Mouse (Mus musculus) heart, postnatal 0 days (tissue): ENCODE measurements around the gene Hip1r. TPM values are rescaled to one million over a fixed set of nuclear protein-coding genes. Genes with fewer than 3 reads are reported as not detected.

Experiments used
- ATAC-seq: fragments of 200-750 bp; cut with Nextera tagmentation; 2 replicates; pipeline ENCODE4 v1.8.0; 2017; ENCODE audit warnings: low read depth, moderate number of reproducible peaks, moderate library complexity; ENCODE audit not compliant: insufficient read depth
- DNase-seq: peaks from one replicate; pipeline ENCODE4 v3.0.0-alpha.2; 2016; ENCODE audit warnings: low spot score
- H3K27ac ChIP-seq: fragments of 300-500 bp; sonication (generic); 2 replicates; pipeline ENCODE4 v1.5.1; 2014; ENCODE audit warnings: low read depth, mild to moderate bottlenecking
- H3K27me3 ChIP-seq: fragments of 300-500 bp; sonication (generic); 2 replicates; pipeline ENCODE4 v1.6.1; 2014; ENCODE audit warnings: low read length, mixed read lengths; ENCODE audit not compliant: control insufficient read depth, insufficient read depth
- H3K36me3 ChIP-seq: fragments of 300-500 bp; sonication (generic); replicated peaks from 2 replicates; pipeline ENCODE4 v1.6.1; 2014; ENCODE audit warnings: low read length, mixed read lengths; ENCODE audit not compliant: control insufficient read depth, insufficient read depth
- H3K4me1 ChIP-seq: fragments of 300-500 bp; sonication (generic); 2 replicates; pipeline ENCODE4 v1.6.1; 2014; ENCODE audit warnings: antibody characterized with exemption; ENCODE audit not compliant: control insufficient read depth, insufficient read depth
- H3K4me2 ChIP-seq: fragments of 300-500 bp; sonication (generic); 2 replicates; pipeline ENCODE4 v1.6.1; 2014; ENCODE audit warnings: low read depth, mild to moderate bottlenecking, low read length, moderate library complexity
- H3K4me3 ChIP-seq: fragments of 300-500 bp; sonication (generic); 2 replicates; pipeline ENCODE4 v1.5.1; 2014; ENCODE audit warnings: low read depth, low read length
- H3K9ac ChIP-seq: fragments of 300-500 bp; sonication (generic); replicated peaks from 2 replicates; pipeline ENCODE4 v1.6.1; 2014; ENCODE audit warnings: low read depth, low read length, mixed read lengths
- H3K9me3 ChIP-seq: fragments of 300-500 bp; sonication (generic); replicated peaks from 2 replicates; pipeline ENCODE4 v1.6.1; 2016; ENCODE audit warnings: low read length; ENCODE audit not compliant: control insufficient read depth
- CTCF ChIP-seq: IDR thresholded peaks from 2 replicates; pipeline ENCODE4 v1.5.1; 2016; ENCODE audit warnings: antibody characterized with exemption, control low read depth, low read depth
- EP300 ChIP-seq: IDR thresholded peaks from 2 replicates; pipeline ENCODE4 v1.6.1; 2016; ENCODE audit warnings: antibody characterized with exemption, low read depth
- WGBS: fragments of 180-500 bp; shearing (Covaris S2); extraction: QIAGEN DNeasy Blood & Tissue Kit; methylation state at CpG from one replicate; pipeline ENCODE4 v1.1.7; 2014; 5-methylcytosine and 5-hydroxymethylcytosine counted together
- polyA plus RNA-seq: library from polyadenylated mRNA; unstranded; fragments of >200 nt; fragmentation: Nextera tagmentation; extraction: Ambion mirVana; gene quantifications from 2 replicates; pipeline ENCODE4 v1.2.1, GENCODE M21; 2015
- total RNA-seq: library from RNA; depleted of rRNA; stranded (reverse); fragments of >200 nt; gene quantifications from 2 replicates; pipeline ENCODE4 v1.2.3, GENCODE M21; 2014; ENCODE audit warnings: low replicate concordance

Gene Hip1r
- total and polyA plus RNA-seq, 2 experiments from 2014 or later, result 11.9 to 16.3 TPM

- Histone ChIP-seq H3K9ac (peak overlapping the region; percentile 52), H3K9me3 (no peaks in the 10 kb centered on the region), H3K36me3 (no peaks in the 10 kb centered on the region), H3K27ac (peak overlapping the region; percentile 98), H3K4me2 (peak overlapping the region; percentile 55), H3K27me3 (no peaks in the 10 kb centered on the region), H3K4me1 (peaks cover 61% of the 10 kb centered on the region), H3K4me3 (peak overlapping the region; percentile 20)
- no peak for ATAC-seq
- 24% methylated on average over 19 of the region's 19 CpGs for WGBS
- TF ChIP-seq CTCF (no peak), EP300 (no peak)
- DNase-seq, result peak; percentile 59
These were observed 54.5 kb downstream of the Hip1r start for GRCm38 (mm10) chr5:124027702-124028470.

GRCm38 (mm10) chr5:124028680-124029079 lies 55.3 kb downstream of the Hip1r start:
- Histone ChIP-seq H3K9ac (peak overlapping the region; percentile 52), H3K4me2 (peak overlapping the region; percentile 55), H3K9me3 (no peaks in the 10 kb centered on the region), H3K36me3 (no peaks in the 10 kb centered on the region), H3K27ac (peak overlapping the region; percentile 98), H3K27me3 (no peaks in the 10 kb centered on the region), H3K4me1 (peaks cover 60% of the 10 kb centered on the region), H3K4me3 (peak overlapping the region; percentile 20; the same call in 1 of the 2 replicates)
- whole genome bisulfite sequencing, result 27% methylated on average over 7 of the region's 7 CpGs
- TF ChIP-seq EP300, result no peak
- no peak for TF ChIP-seq CTCF
- ATAC-seq (no peak), DNase-seq (no peak)

DNA sequence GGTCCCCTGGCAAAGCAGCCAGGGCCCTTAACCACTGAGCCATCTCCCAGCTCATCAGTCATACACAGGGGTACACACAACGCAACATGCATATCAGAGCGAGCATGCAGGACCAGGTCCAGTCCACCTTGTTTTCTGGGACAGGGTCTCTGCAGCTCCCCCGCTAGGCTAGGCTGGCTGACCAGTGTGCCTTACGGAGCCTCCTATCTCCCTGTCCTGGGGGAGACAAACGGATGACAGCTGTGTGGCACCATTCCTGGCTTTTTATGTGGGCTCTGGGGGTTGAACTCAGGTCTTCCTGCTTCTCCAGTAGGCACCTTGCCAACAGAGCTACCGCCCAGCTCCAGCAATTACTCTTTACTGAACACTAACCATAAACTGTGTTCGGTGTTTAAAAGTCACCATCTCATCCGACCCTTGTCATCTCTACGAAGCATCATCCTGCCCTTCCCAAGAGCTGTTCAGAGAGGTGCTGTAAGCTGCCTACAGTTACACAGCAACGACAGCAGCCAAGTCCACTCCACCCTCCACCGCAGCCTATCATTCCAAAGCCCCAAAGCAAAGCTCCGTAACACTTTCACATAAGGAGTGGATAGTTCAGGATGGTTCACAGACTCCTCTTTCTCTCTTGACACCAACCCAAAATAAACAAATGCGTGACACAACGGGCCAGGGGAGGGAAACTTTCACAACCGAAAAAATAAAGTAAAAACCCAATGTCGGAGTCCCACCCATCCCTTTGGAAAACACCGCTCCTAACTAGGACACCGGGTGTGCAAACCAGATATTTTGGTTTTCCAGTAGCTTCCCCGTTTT lies 56.0 kb downstream of the Hip1r start:
- 50% methylated on average over 19 of the region's 19 CpGs for WGBS
- DNase-seq (peak; percentile 31), ATAC-seq (no peak)
- H3K9me3 ChIP-seq, result no peaks in the 10 kb centered on the region
- H3K9ac ChIP-seq, result peak overlapping the region; percentile 42
- H3K4me3 ChIP-seq, result peak overlapping the region; percentile 97
- no peak for TF ChIP-seq EP300
- H3K27me3 ChIP-seq, result no peaks in the 10 kb centered on the region
- peak overlapping the region; percentile 98 for H3K27ac ChIP-seq
- H3K4me2 ChIP-seq, result peak overlapping the region; percentile 95
- H3K4me1 ChIP-seq, result peaks cover 60% of the 10 kb centered on the region
- no peaks in the 10 kb centered on the region for H3K36me3 ChIP-seq

DNA sequence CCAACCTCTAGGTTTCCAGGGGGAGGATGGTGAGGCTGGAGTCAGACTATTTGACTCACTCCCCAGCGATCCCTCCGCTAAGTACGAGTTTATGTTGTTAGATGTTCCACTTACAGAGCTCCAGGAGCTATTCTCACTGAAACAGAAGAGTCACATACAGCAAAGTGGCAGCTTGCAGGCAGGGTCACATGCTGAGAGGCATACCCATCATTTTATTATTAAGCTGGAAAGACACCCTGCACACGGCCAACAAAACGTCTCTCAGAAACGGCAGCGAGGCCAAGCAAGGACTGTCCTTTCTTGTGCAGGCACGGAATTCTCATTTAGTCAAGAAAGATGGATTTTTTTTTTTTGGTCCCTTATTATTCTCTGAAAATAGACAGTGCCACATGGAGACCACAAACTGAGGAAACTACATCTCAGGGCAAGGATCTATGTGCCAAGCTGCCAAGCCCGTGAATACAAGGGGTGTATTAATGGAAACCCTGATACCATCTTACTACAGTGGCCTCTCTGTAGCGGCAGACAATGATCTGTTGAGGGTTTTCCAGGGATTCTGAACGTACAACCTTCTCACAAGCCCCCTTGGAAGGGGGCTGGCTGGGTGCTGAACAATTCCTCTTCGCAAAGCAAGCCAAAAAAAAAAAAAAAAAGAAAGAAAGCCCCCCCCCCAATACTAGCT lies 57.1 kb downstream of the Hip1r start:
- ATAC-seq (no peak), DNase-seq (no peak)
- Histone ChIP-seq H3K27ac (peak overlapping the region; percentile 98), H3K4me2 (peak overlapping the region; percentile 95), H3K4me1 (peaks cover 50% of the 10 kb centered on the region), H3K36me3 (no peaks in the 10 kb centered on the region), H3K9me3 (no peaks in the 10 kb centered on the region), H3K27me3 (no peaks in the 10 kb centered on the region), H3K4me3 (peak overlapping the region; percentile 97), H3K9ac (peak overlapping the region; percentile 98)
- TF ChIP-seq EP300 (no peak), CTCF (no peak)
- WGBS, result 12% methylated on average over 12 of the region's 12 CpGs

DNA sequence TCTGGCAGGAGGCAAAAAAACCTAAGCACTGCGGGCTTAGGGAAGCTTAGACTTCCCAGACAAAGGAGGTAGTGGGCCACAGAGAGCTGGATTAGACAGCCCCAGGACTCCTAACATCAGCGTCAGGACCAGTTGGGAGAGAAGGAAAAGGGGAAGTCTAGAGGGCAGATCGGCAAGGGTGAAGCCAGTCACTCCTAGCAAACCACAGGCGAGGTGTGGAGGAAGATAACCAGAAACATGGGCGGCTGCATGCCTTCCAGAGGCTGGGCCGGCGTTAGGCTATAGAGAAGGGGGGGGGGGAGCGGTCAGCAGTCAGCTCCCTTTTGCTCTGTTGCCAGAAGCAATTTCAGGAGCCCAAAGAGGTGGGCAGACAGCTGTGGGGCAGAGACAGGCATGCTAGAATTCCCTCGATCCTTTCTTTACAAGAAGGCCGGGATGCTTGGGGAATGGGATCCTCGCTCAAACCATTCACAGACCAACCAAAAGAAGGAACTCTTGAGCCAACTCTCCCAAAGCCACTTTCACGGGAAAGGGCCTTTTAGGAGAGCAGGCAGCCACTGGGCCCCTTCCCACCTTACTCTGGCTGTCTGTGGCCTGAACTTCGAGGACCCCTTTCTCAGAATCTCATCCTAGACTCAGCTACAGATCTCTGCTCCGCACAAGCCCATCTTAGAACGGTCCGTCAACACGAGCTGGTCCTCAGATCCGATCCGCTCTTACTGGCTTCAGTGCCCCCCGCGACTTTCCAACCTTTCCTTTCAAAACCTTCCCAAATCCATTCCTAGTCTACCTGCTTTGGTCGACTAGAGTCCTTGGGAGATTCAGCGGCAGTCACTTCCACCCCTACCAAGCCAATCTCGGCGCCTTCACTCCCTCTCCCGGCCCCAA lies 57.9 kb downstream of the Hip1r start:
- H3K27ac ChIP-seq, result peak overlapping the region; percentile 98
- peak; percentile 63 for ATAC-seq
- 0% methylated on average over 26 of the region's 26 CpGs for WGBS
- no peaks in the 10 kb centered on the region for H3K27me3 ChIP-seq
- peak; percentile 57 for DNase-seq
- peak overlapping the region; percentile 95 for H3K4me2 ChIP-seq
- peak overlapping the region; percentile 98 for H3K9ac ChIP-seq
- no peaks in the 10 kb centered on the region for H3K36me3 ChIP-seq
- peak overlapping the region; percentile 97 for H3K4me3 ChIP-seq
- no peaks in the 10 kb centered on the region for H3K9me3 ChIP-seq
- H3K4me1 ChIP-seq, result peaks cover 42% of the 10 kb centered on the region
- no peak for TF ChIP-seq CTCF
- TF ChIP-seq EP300, result no peak
